Mouse (Mus musculus) liver, embryonic 14.5 days (tissue): Measurements from ENCODE around the gene Phf13. TPM values are rescaled to one million over a fixed set of nuclear protein-coding genes. Genes with fewer than 3 reads are reported as not detected.

Experiments used
- ATAC-seq: fragments of 200-750 bp; cut with Nextera tagmentation; 2 replicates; pipeline ENCODE4 v1.8.0; 2017; ENCODE audit warnings: moderate number of reproducible peaks, mild to moderate bottlenecking, moderate library complexity; ENCODE audit not compliant: insufficient read depth
- DNase-seq, 3 experiments: peaks; one replicate each; pipeline ENCODE4 v3.0.0-alpha.2; 2012 to 2013; ENCODE audit warnings: low read depth in 3 of 3, low spot score in 3 of 3
- H3K27ac ChIP-seq: fragments of 300-500 bp; sonication (generic); 2 replicates; pipeline ENCODE4 v1.5.1; 2014; ENCODE audit warnings: moderate library complexity, mild to moderate bottlenecking, control low read depth, inconsistent platforms
- H3K27me3 ChIP-seq: fragments of 300-500 bp; sonication (generic); 2 replicates; pipeline ENCODE4 v1.6.1; 2014; ENCODE audit warnings: mild to moderate bottlenecking, low read length, moderate library complexity; ENCODE audit not compliant: control insufficient read depth, insufficient read depth
- H3K36me3 ChIP-seq: fragments of 300-500 bp; sonication (generic); replicated peaks from 2 replicates; pipeline ENCODE4 v1.6.1; 2014; ENCODE audit warnings: low read depth; ENCODE audit not compliant: control insufficient read depth, insufficient read depth
- H3K4me1 ChIP-seq, 2 experiments: fragments of 200-500 bp in 1 of 2; fragments of 300-500 bp in 1 of 2; sonication (generic) in 1 of 2; replicated peaks; 2 replicates each; pipeline ENCODE4 v1.6.1; 2012 to 2014; ENCODE audit warnings: antibody characterized with exemption in 1 of 2, inconsistent platforms in 1 of 2, low read length in 1 of 2; ENCODE audit not compliant: control insufficient read depth in 2 of 2, insufficient read depth in 2 of 2
- H3K4me2 ChIP-seq: fragments of 300-500 bp; sonication (generic); 2 replicates; pipeline ENCODE4 v1.6.1; 2014; ENCODE audit warnings: low read depth, mild to moderate bottlenecking, control low read depth, moderate library complexity
- H3K4me3 ChIP-seq, 2 experiments: fragments of 200-500 bp in 1 of 2; fragments of 300-500 bp in 1 of 2; sonication (generic) in 1 of 2; 2 replicates each; pipeline ENCODE4 v1.5.1; 2012 to 2014; ENCODE audit warnings: low read depth in 2 of 2, low read length in 2 of 2, mild to moderate bottlenecking in 2 of 2, control low read depth in 1 of 2, inconsistent platforms in 1 of 2, moderate library complexity in 1 of 2; ENCODE audit not compliant: insufficient read depth in 1 of 2
- H3K9ac ChIP-seq: fragments of 300-500 bp; sonication (generic); replicated peaks from 2 replicates; pipeline ENCODE4 v1.6.1; 2014; ENCODE audit warnings: mild to moderate bottlenecking, control low read depth, moderate library complexity
- H3K9me3 ChIP-seq: fragments of 300-500 bp; sonication (generic); 2 replicates; pipeline ENCODE4 v1.6.1; 2016; ENCODE audit warnings: low read length, mixed read lengths; ENCODE audit not compliant: control insufficient read depth
- CTCF ChIP-seq: IDR thresholded peaks from 2 replicates; pipeline ENCODE4 v1.5.1; 2016; ENCODE audit warnings: antibody characterized with exemption, low read depth, control low read depth
- EP300 ChIP-seq: IDR thresholded peaks from 2 replicates; pipeline ENCODE4 v1.6.1; 2016; ENCODE audit warnings: antibody characterized with exemption, low read depth
- WGBS: fragments of 180-500 bp; shearing (Covaris S2); extraction: QIAGEN DNeasy Blood & Tissue Kit; methylation state at CpG from one replicate; pipeline ENCODE4 v1.1.7; 2014; ENCODE audit not compliant: insufficient replicate concordance; 5-methylcytosine and 5-hydroxymethylcytosine counted together
- polyA plus RNA-seq, 2 experiments: library from polyadenylated mRNA; depleted of rRNA in 1 of 2; stranded (reverse) in 1 of 2; unstranded in 1 of 2; fragments of >200 nt; fragmentation: Nextera tagmentation in 1 of 2; extraction: Ambion mirVana in 1 of 2; gene quantifications; 2 replicates each; pipeline versions ENCODE4 v1.2.1 to v1.2.3; 2012 to 2014

The Phf13 gene
- polyA plus RNA-seq, 2 experiments = 2.9 to 3.7 TPM

DNA sequence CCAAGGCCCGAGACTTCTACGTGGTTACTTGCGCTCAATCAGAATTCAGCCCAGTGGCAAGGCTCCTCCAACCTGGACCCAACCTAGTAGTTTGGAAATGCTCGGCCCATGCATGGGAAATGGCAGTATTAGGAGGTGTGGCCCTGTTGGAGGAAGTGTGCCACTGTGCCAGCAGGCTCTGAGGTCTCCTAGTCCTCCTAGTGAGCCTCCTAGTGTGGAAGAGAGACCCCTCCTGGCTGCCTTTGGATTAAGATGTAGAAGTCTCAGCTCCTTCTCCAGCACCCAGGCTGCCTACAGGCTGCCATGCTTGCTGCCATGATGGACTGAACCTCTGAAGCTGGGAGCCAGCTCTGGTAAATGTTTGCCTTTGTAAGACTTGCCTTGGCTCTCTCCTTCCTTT lies 33.9 kb upstream of the Phf13 start:
- WGBS = 78% methylated on average over 4 of the region's 4 CpGs
- DNase-seq = no peak
- no peak overlapping the region for H3K4me3 ChIP-seq

DNA sequence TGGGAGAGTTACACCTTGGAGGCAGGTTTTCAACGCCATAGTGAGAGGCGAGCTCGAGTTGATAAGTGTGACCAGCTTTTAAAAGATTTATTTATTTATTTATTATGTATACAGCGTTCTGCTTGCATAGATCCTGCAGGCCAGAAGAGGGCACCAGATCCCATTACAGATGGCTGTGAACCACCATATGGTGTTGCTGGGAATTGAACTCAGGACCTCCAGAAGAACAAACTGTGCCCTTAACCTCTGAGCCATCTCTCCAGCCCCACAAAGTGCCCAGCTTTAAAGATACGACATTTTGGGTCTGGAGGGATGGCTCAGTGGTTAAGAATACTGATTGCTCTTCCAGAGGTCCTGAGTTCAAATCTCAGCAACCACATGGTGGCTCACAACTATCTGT lies 33.0 kb upstream of the Phf13 start:
- no peak overlapping the region for H3K4me2 ChIP-seq
- peaks cover 7 to 8% of the 10 kb centered on the region in 2 experiments for H3K4me1 ChIP-seq
- ATAC-seq (no peak), DNase-seq (no peak)
- TF ChIP-seq EP300 (no peak), CTCF (peak; percentile 67)
- no peaks in the 10 kb centered on the region for H3K36me3 ChIP-seq
- no peak overlapping the region for H3K9ac ChIP-seq
- H3K4me3 ChIP-seq = no peak overlapping the region
- WGBS = 29% methylated on average over 5 of the region's 5 CpGs
- H3K9me3 ChIP-seq = no peaks in the 10 kb centered on the region
- no peaks in the 10 kb centered on the region for H3K27me3 ChIP-seq
- H3K27ac ChIP-seq = no peak overlapping the region

More for the DNA sequence above, 33.9 kb upstream of the Phf13 start:
- Histone ChIP-seq H3K27me3 (no peaks in the 10 kb centered on the region), H3K36me3 (no peaks in the 10 kb centered on the region), H3K9ac (no peak overlapping the region), H3K9me3 (no peaks in the 10 kb centered on the region), H3K4me2 (no peak overlapping the region), H3K4me1 (peaks cover 6 to 8% of the 10 kb centered on the region in 2 experiments), H3K27ac (no peak overlapping the region)
- ATAC-seq = no peak
- TF ChIP-seq EP300 = no peak
- peak; percentile 23; the same call in 1 of the 2 replicates for TF ChIP-seq CTCF

DNA sequence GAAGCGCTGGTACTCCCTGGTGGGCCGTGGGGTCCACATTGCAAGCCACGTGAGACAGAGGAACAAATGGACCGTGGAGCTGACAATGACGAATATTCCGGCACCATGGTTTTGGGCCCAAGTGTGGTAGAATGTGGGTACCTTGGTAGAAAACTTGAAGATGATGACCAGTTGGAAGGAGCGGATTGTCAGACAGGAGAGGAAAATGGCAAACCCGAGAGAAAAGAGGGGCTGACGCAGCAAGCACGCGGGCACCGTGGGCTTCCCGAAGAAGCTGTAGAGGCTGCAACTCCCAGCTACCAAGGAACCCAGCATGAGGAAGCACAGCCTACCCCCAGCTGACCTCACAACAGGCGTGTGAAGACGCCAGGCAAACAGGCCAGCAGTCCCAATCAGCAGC lies 32.4 kb upstream of the Phf13 start:
- H3K36me3 ChIP-seq = no peaks in the 10 kb centered on the region
- no peak overlapping the region for H3K27ac ChIP-seq
- ATAC-seq = no peak
- no peak for TF ChIP-seq CTCF
- TF ChIP-seq EP300 = no peak
- H3K27me3 ChIP-seq = no peaks in the 10 kb centered on the region
- H3K9me3 ChIP-seq = no peaks in the 10 kb centered on the region
- H3K4me1 ChIP-seq = peaks cover 8% of the 10 kb centered on the region in 2 experiments
- 66% methylated on average over 15 of the region's 15 CpGs for WGBS
- H3K4me2 ChIP-seq = peak overlapping the region; percentile 80
- no peak overlapping the region for H3K4me3 ChIP-seq
- DNase-seq = no peak
- H3K9ac ChIP-seq = no peak overlapping the region

DNA sequence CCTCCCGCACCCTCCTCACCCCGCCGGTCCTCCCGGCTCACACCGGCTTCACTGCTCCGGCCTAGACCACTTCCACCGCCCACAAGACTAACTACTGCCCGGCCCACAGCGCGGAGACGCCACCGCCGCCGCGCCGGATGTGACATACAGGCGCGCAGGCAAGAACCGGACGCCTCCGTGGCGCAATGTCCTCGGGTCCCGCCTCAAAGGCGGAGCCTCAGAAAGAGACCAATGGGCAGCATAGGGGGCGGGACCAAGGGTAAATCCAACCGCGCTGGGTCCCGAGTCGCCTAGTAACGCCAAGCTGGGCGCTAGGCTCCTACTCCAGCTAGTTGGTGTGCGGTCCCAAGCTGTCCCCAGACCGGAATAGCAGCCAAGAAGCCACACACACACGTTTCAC lies 31.5 kb upstream of the Phf13 start, which contains the start of gene Zbtb48:
Gene Zbtb48 (minus strand): TSS at position 148 of the 400 bp plus-strand sequence.
- Histone ChIP-seq H3K27me3 (no peaks in the 10 kb centered on the region), H3K36me3 (peaks cover 2% of the 10 kb centered on the region), H3K9me3 (no peaks in the 10 kb centered on the region), H3K27ac (peak within 1 kb of the TSS; percentile 21), H3K4me2 (peak within 1 kb of the TSS; percentile 80), H3K4me1 (peaks cover 8% of the 10 kb centered on the region in 2 experiments), H3K4me3 (peak within 1 kb of the TSS; percentile 74 to 75), H3K9ac (peak within 1 kb of the TSS; percentile 75)
- under 1% methylated on average over 35 of the region's 35 CpGs for WGBS
- peak; percentile 96 for ATAC-seq
- 0 out of 2 replicates have a peak, but pooled peaks have one; percentile 12 for TF ChIP-seq CTCF
- no peak for TF ChIP-seq EP300
- peak; percentile 87 to 96 (median 90) for DNase-seq

DNA sequence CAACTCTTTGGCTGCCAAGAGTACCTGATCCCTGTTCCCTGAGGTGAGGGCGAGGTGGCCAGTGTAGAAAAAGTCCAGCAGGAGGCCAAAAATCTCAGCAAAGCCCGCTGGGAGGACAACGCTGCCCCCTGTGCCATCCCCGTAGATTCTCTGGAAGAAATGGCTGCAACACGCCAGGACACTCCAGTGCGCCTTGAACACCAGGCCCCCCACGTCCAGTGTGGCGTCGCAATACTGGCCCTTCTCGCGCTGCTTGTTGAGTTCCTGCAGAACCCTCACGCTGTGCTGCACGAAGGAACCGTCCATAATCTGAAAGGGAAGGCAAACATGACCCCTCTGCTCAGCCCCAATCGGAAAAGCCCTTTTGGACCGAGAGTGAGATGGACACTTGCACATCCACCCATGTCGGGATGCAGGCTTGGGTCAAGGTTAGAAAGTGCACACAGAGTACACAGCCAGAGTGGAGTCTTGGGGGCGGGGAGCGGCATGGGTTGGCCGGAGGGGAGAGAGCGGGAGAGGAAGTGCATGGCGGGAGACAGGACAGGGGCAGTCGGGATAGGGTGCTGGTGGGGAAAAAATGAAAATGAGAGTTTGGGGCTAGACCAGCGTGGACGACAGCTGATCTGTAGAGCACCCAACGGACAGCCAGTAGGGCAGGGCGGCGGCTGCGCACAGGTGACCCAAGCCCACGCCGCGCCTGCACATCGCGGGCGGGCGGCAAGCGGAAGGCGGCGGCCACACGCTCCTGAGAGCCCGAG lies 30.9 kb upstream of the Phf13 start:
- Histone ChIP-seq H3K9me3 (no peaks in the 10 kb centered on the region), H3K36me3 (peaks cover 3% of the 10 kb centered on the region), H3K9ac (peak overlapping the region; percentile 75), H3K4me3 (peak overlapping the region; percentile 74 to 75), H3K4me1 (peaks cover 8% of the 10 kb centered on the region in 2 experiments), H3K4me2 (peak overlapping the region; percentile 80), H3K27ac (peak overlapping the region; percentile 21), H3K27me3 (no peaks in the 10 kb centered on the region)
- WGBS = 4% methylated on average over 40 of the region's 41 CpGs
- no peak for TF ChIP-seq EP300
- no peak; the same call in 1 of the 2 replicates for TF ChIP-seq CTCF
- peak; percentile 68 for ATAC-seq
- peak in 1 of 3 experiments; percentile 17 for DNase-seq
